Mouse (Mus musculus) hindbrain, embryonic 14.5 days (tissue): ENCODE results near the gene Gbp10. TPM values are rescaled to one million over a fixed set of nuclear protein-coding genes. Genes with fewer than 3 reads are reported as not detected.
A peak's percentile ranks its signal among the peaks of the same experiment; 100 is the strongest.
"Not testable (repeated sequence)": the region's sequence is repeated elsewhere in the genome, so short reads cannot be mapped to it uniquely, and the experiment has no call there.

ENCODE experiments used
- ATAC-seq: fragments of 200-750 bp; cut with Nextera tagmentation; 2 replicates; pipeline ENCODE4 v1.8.0; 2017; ENCODE audit warnings: moderate number of reproducible peaks, mild to moderate bottlenecking, moderate TSS enrichment, moderate library complexity; ENCODE audit not compliant: low FRiP score
- DNase-seq: peaks from one replicate; pipeline ENCODE4 v3.0.0-alpha.2; 2015; ENCODE audit warnings: low spot score
- H3K27ac ChIP-seq: fragments of 300-500 bp; sonication (generic); 2 replicates; pipeline ENCODE4 v1.5.1; 2014; ENCODE audit warnings: mild to moderate bottlenecking, moderate library complexity
- H3K27me3 ChIP-seq: fragments of 300-500 bp; sonication (generic); 2 replicates; pipeline ENCODE4 v1.6.1; 2014; ENCODE audit warnings: mild to moderate bottlenecking, low read length, mixed read lengths; ENCODE audit not compliant: control insufficient read depth, insufficient read depth
- H3K36me3 ChIP-seq: fragments of 300-500 bp; sonication (generic); replicated peaks from 2 replicates; pipeline ENCODE4 v1.6.1; 2014; ENCODE audit not compliant: control insufficient read depth, insufficient read depth
- H3K4me1 ChIP-seq: fragments of 300-500 bp; sonication (generic); replicated peaks from 2 replicates; pipeline ENCODE4 v1.6.1; 2014; ENCODE audit warnings: antibody characterized with exemption, low read length, mixed read lengths; ENCODE audit not compliant: control insufficient read depth, insufficient read depth
- H3K4me2 ChIP-seq: fragments of 300-500 bp; sonication (generic); replicated peaks from 2 replicates; pipeline ENCODE4 v1.6.1; 2014; ENCODE audit warnings: mild to moderate bottlenecking, moderate library complexity
- H3K4me3 ChIP-seq: fragments of 300-500 bp; sonication (generic); replicated peaks from 2 replicates; pipeline ENCODE4 v1.5.1; 2014; ENCODE audit warnings: mild to moderate bottlenecking, low read length
- H3K9ac ChIP-seq: fragments of 300-500 bp; sonication (generic); 2 replicates; pipeline ENCODE4 v1.6.1; 2014
- H3K9me3 ChIP-seq: fragments of 300-500 bp; sonication (generic); 2 replicates; pipeline ENCODE4 v1.6.1; 2016; ENCODE audit warnings: low read length; ENCODE audit not compliant: control insufficient read depth
- WGBS: fragments of 180-500 bp; shearing (Covaris S2); extraction: QIAGEN DNeasy Blood & Tissue Kit; methylation state at CpG from one replicate; pipeline ENCODE4 v1.1.7; 2014; 5-methylcytosine and 5-hydroxymethylcytosine counted together
- polyA plus RNA-seq: library from polyadenylated mRNA; unstranded; fragments of >200 nt; fragmentation: Nextera tagmentation; extraction: Ambion mirVana; gene quantifications from 2 replicates; pipeline ENCODE4 v1.2.1, GENCODE M21; 2014

Gene Gbp10
- polyA plus RNA-seq, 1 experiment from 2014 or later, result 2.4 TPM

DNA sequence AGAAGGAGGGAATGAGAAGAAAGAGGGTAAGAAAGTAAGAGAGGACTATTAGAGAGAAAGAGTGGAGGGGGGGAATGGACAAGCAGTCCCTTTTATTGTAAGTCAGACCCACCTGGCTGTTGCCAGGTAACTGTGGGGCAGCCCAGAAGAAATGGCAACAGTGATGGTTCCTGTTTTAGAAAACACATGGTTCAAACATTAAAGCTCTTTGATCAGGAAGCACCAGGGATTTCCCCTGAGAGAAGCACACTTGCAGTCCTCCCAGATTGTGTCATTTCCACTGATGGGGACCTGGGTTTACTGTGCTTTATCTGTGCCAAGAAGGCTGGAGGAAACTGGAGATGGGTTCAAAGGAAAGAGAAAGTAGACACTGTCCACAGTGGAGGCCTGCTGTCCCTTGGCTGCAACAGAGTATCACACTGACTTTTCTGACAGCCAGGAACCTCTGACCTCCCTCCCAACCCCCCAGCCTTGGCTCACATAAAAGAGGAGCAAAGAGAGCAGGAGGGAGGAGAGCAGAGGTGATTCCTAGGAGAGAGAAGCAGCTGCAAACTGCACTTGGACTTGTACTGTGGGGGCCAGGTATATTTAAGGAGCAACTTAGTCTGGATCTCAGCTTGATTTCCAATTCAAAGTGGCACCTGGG lies 41.3 kb downstream of the Gbp10 start:
- DNase-seq, result not testable (repeated sequence)

DNA sequence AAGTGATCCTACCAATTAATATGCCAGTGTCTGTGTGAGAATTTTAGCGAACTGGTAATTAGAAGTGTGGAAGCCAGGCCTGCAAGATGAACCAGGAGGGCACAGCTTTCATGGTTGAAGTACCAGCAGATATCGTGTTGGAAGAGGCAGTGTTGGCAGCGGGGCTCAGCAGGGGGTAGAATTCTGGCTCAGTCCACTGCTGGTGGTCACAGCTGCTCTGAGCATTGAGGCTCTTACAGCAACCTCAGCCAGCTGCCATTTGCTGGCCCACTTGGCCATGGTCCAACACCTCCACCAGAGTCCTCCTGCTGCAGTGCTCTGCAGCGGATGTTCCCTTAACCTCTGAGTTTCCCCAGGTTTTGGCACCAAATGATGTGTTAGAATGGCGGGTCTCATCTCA lies 43.0 kb downstream of the Gbp10 start:
- not testable (repeated sequence) for H3K9me3 ChIP-seq, DNase-seq

More for the DNA sequence above, 41.3 kb downstream of the Gbp10 start:
- H3K4me1 ChIP-seq, H3K36me3 ChIP-seq, H3K4me2 ChIP-seq, H3K9me3 ChIP-seq, H3K27me3 ChIP-seq, H3K4me3 ChIP-seq, H3K9ac ChIP-seq, H3K27ac ChIP-seq, ATAC-seq: not testable (repeated sequence)

GRCm38 (mm10) chr5:105192536-105192935 lies 46.8 kb downstream of the Gbp10 start:
- H3K27ac ChIP-seq, H3K4me3 ChIP-seq, H3K9ac ChIP-seq, H3K4me1 ChIP-seq, ATAC-seq, H3K27me3 ChIP-seq, DNase-seq, H3K36me3 ChIP-seq, H3K9me3 ChIP-seq, H3K4me2 ChIP-seq: not testable (repeated sequence)
- 94% methylated on average over 2 of the region's 2 CpGs for WGBS

More for the DNA sequence above, 43.0 kb downstream of the Gbp10 start:
- H3K9ac ChIP-seq, H3K36me3 ChIP-seq, H3K4me3 ChIP-seq, H3K4me2 ChIP-seq, H3K4me1 ChIP-seq, H3K27me3 ChIP-seq, H3K27ac ChIP-seq: not testable (repeated sequence)
- WGBS, result 85% methylated on average over 5 of the region's 5 CpGs
- ATAC-seq, result peak; percentile 46; the same call in 1 of the 2 replicates

DNA sequence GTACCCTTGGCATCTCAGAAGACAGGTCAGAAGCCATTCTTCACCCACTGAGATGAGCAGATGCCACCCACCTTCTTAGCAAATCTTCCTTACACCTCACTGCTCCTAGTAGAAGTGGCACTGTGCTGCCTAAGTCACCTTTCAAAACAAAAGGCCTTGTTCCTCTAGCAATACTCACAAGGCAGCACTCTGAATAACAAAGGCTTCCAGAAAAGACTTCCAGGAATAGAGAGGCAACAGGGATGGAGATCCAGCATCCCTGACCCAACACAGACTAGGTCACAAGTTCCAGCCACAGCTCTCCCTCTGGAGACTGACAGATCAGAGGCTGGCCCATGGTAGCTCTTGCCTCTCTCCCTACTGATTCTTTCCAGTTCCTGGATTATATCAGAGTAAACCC lies 57.9 kb downstream of the Gbp10 start:
- DNase-seq (no peak), ATAC-seq (no peak)
- H3K27ac ChIP-seq, result no peak overlapping the region
- H3K27me3 ChIP-seq, result no peaks in the 10 kb centered on the region
- no peaks in the 10 kb centered on the region for H3K9me3 ChIP-seq
- H3K4me1 ChIP-seq, result no peaks in the 10 kb centered on the region
- no peak overlapping the region for H3K4me3 ChIP-seq
- H3K36me3 ChIP-seq, result no peaks in the 10 kb centered on the region
- no peak overlapping the region for H3K4me2 ChIP-seq
- H3K9ac ChIP-seq, result no peak overlapping the region

Other genes with a start within 250 kb of the Gbp10 start
- gene Gbp9, start 100.0 kb downstream of the Gbp10 start, polyA plus RNA-seq, result 2.5 and 2.9 TPM in 2 replicates
- 1.2 TPM in 2 replicates for gene Gbp8, start 100.0 kb downstream of the Gbp10 start, polyA plus RNA-seq
- gene Gbp4, start 99.9 kb downstream of the Gbp10 start, polyA plus RNA-seq, result 3.8 and 4.9 TPM in 2 replicates
- gene Gm43302, start 54.2 kb upstream of the Gbp10 start, polyA plus RNA-seq, result 0.33 and 1.1 TPM in 2 replicates
- 3.3 and 5.3 TPM in 2 replicates for gene Gbp6, start 54.2 kb upstream of the Gbp10 start, polyA plus RNA-seq
- gene Lrrc8b, start 176.2 kb upstream of the Gbp10 start, polyA plus RNA-seq, result 23.0 and 26.1 TPM in 2 replicates